Mouse (Mus musculus): Measurements from ENCODE around the gene Kcnd2. TPM values are rescaled to one million over a fixed set of nuclear protein-coding genes. Genes with fewer than 3 reads are reported as not detected.
"Not testable (repeated sequence)": the region's sequence is repeated elsewhere in the genome, so short reads cannot be mapped to it uniquely, and the experiment has no call there.

The Kcnd2 gene
- total RNA-seq (2021): under 1 TPM; 0.19 to 0.20 TPM
- long read RNA-seq, experiment 1: 0 reads
- long read RNA-seq, experiment 2, partial matches to known transcripts: 1 of 1 reads
- long read RNA-seq, experiment 2, other reads (novel, unspliced or antisense): 0 of 1 reads

DNA sequence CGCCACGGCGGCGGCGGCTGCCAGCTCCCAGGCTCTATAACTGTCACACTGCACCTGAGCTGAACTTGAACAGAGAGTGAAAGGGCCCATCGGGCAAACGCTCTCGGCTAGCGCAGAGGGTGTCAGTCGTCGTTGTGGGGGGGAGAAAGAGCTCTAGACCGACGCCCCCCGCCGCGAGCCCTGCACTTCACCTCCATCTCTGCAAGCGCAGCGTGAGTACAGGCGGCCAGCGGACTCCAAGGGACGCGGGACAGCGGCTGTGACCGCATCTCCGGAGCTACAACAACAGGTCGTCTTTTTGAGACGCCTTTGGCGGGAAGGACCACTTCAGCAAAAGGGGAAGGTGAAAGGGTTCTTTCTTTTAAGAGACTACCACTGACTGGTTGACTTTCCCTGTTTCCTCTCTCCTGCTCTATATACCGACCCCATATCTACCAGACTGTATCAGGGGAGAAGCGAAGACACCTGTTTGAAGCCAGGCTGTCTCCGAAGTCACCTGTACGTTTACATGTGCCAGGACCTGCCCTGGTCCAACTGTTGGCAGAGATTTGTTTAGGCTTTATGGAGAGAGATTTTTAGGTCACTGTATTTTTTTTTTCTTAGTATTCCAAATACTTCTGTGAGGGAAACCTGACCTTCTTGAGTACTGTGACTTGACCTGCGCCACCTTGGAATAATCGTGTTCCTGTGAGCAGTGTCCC lies at the start of gene Kcnd2:
Gene Kcnd2, plus strand, starts transcription at position 13 of the 701 bp plus-strand sequence.
- DNase-seq: peak; percentile 5

DNA sequence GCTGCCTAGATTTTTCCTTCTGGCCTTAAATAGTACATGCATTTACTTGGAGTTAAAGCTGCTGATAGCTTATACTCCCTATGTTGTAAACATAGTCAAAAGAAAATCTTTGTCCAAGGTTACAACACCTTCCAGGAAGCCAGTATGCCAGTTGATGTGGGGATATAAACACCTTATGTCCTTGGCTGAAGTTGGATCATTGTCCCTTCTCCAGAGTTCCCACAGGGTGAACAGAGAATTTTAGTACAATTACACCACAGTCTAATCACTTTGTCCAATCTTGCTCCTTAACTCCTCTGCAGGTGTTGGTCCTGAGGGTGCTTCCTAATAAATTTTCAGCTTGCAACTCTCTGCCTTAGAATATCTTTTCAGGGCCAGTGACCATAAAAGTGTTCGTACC lies 48.7 kb upstream of the Kcnd2 start:
- DNase-seq: no peak

DNA sequence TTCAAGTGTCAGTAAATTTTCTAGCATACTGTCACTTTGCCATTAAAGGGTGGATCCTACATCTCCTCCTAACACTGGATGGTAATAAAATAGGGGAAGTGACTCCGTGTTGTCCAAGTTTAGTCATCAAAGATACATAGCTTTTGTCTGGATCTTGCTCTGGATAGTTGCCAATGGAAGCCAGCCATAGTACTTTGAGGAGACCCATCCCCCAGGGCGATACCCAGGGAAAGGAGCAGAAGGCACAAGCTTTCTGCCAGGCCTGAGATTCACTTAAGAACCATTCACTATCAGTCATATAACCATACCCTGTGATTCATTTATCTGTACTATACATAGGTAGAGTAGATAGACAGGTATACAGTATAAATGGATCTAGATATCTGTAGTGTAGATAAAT lies 20.0 kb upstream of the Kcnd2 start:
- no peak for DNase-seq

GRCm38 (mm10) chr6:21213865-21214672 lies 1.2 kb upstream of the Kcnd2 start:
- DNase-seq: peak; percentile 31

- DNase-seq: peak; percentile 15
These were observed 421 bp upstream of the Kcnd2 start for GRCm38 (mm10) chr6:21214673-21215490.

DNA sequence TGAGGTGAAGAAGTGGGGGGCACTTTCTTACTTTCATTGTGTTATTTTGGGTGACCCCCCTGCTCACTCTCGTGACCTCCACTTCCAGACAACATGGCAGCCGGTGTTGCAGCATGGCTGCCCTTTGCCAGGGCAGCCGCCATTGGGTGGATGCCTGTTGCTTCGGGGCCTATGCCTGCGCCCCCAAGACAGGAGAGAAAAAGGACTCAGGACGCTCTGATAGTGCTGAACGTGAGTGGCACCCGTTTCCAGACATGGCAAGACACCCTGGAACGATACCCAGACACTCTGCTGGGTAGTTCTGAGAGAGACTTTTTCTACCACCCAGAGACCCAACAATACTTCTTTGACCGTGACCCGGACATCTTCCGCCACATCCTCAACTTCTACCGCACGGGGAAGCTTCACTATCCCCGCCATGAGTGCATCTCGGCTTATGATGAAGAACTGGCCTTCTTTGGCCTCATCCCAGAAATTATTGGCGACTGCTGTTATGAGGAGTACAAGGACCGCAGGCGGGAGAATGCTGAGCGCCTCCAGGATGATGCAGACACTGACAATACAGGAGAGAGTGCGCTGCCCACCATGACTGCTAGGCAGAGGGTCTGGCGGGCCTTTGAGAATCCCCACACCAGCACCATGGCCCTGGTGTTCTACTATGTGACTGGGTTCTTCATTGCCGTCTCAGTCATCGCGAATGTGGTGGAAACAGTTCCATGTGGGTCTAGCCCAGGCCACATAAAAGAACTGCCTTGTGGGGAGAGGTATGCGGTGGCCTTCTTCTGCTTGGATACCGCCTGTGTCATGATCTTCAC lies 1.1 kb downstream of the Kcnd2 start:
- DNase-seq: no peak

DNA sequence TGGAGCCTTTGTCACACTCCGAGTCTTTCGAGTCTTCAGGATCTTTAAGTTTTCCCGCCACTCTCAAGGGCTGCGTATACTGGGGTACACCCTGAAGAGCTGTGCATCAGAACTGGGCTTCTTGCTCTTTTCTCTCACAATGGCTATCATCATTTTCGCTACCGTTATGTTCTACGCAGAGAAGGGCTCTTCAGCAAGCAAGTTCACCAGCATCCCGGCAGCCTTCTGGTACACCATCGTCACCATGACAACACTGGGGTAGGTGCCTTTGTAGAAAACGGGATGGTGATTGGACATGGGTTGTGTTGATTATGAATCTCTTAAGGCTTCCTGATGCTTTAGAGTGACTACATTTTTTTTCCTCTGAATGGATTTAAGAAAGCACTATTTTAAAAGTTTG lies 1.9 kb downstream of the Kcnd2 start:
- no peak for DNase-seq

GRCm38 (mm10) chr6:21226124-21226523 lies 10.8 kb downstream of the Kcnd2 start:
- no peak for DNase-seq

- no peak for DNase-seq
These were observed 43.7 kb downstream of the Kcnd2 start for GRCm38 (mm10) chr6:21259031-21259430.

DNA sequence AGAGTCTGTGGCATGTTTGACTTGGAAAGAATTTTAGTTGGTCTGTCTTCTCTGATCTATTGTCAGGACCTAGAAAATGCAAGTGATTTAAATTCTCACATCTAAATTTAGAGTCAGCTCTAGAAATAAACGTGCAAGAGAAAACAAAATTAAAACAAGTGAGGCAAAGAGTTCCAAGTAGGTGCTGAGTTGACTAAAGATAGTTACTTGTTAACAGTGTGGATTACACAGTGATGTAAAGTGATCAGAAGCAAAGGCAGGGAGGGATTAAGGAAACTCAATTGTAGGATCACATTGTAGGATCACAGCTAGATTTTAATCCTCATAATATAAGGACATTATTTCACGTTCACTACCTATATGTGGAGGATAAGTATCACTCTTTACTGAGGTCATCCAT lies 52.6 kb downstream of the Kcnd2 start:
- no peak for DNase-seq

- DNase-seq: no peak
These were observed 62.1 kb downstream of the Kcnd2 start for GRCm38 (mm10) chr6:21277343-21277933.

DNA sequence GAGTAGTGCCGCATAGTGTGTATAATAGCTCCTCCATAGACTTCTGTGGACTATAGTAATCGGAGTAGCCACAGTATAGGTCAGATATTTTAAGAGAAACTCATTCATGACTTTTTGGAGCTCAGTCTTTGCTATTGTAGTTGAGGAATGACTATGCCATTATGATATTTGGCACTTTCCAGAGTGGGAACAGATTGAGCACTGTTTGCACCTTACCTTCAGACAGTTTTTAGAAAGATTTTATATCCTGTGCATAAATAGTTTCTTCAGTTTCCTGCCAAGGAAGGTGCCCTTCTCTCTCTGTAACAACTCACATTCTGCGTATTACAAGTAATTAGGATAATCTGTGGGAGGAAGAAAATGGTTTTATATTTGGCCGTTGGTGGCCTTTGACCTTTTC lies 89.6 kb downstream of the Kcnd2 start:
- DNase-seq: no peak

DNA sequence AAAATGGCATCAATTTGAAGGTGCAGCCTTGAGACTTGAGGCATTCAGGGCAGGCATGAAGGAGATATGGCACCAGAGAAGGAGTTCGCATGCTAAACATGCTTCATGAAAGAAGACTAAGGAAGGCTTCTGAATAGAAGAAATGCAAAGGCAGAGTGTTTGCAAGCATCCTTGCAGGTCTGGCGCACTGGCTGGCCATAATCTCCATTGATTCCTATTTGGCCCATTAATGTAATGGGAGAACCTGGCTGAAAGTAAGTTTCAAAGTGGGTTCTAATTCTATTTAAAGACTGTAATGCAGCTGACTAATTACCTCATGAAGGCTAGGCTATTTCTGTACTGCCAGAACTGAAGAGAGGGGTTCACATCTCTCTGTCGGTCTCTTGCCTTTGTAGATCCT lies 94.9 kb downstream of the Kcnd2 start:
- DNase-seq: no peak

GRCm38 (mm10) chr6:21321407-21321806 lies 106.1 kb downstream of the Kcnd2 start:
- DNase-seq: no peak

DNA sequence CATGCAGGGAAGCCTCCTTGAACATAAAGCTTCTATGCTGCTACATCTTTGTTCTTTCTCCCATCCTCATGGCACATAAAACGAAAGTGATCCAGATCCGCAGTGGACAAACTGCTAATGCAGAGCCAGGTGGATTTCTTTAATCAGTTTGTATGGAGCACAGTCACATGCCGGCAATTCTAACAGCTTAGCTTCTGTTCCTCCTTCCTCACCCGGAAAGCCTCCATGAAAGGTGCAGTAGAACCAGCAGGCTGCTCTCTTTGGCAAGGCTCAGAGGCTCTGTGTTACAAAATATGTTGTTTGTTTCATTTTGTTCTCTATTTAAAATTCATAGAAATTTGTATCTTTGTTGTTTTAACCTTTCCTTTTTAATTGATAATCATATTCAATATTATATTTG lies 106.9 kb downstream of the Kcnd2 start:
- DNase-seq: no peak

DNA sequence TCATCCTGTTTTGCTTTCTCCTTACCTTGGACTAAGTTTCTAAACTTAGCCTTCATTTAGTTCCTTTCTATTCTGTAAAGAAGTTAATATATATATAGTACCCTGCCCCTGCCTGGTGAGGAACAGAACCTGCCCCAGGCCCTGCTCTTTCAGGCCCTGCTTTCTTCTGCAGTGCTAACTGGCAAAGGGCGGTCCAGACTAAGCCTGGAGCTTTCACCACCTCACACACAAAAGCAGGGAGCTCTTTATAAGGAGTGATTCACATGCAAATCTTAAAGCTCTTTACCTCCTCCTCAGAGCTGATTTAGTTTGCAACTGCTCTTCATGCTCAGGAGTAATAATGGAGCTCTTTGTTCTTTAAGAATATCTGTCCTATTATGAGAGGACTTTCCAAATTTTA lies 109.9 kb downstream of the Kcnd2 start:
- no peak for DNase-seq

- no peak for DNase-seq
These were observed 111.9 kb downstream of the Kcnd2 start for GRCm38 (mm10) chr6:21327081-21327737.

DNA sequence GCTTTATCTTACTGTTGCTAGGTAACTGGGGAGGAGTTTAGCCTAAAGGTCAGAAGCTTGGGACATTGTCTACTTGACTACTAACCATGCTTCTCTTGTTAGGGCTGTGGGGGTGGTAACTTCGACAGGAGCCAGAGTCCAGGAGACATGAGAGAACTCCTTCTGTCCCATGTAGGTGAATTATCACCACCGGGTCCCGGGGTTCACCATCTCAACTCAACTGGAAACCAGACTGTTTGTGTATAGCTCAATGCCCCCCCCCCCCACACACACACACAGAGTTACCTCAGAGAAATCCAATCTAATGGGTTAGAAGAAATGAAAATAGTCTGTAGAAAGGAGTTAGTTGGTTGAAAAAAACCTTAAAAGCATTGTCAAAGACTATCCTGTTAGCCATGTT lies 170.0 kb downstream of the Kcnd2 start:
- DNase-seq: not testable (repeated sequence)

DNA sequence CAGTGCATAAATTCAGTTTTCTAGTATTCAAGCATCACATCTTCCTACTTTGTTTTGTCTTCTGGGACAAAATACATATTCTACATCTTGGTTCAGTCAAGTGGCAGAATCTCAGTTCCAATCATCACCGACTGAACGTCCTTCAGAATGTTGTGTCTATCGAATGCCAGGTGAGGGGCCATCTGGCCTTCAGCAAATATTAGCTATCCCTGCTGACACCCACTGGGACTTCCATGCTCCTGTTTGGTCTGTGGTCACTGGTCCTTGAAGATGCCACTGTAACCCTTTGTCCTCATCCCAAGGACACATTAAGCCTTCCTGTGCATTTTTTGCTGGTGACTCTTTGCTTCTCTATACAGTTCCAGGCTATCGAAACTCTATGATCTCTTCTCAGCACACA lies 176.5 kb downstream of the Kcnd2 start:
- no peak for DNase-seq

- DNase-seq: no peak
These were observed 198.4 kb downstream of the Kcnd2 start for GRCm38 (mm10) chr6:21413656-21414055.

DNA sequence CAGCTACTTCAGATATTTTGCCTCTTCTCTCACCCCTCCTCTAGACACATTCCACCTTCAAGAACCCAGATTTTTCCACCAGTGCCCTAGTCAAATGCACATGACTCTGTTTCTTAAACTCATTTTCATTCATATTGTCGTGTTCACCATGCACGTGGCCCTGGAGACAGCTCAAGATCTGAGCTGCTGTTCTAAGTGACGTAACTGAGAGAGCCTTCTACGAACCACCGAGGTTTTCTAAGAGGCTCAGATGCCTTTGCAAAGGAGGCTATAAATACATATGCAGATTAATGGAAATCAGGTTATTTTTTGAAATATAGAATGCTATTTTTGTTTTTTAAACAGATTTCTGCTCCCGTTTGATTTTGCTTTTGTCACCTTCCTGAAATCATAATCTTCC lies 202.9 kb downstream of the Kcnd2 start:
- no peak for DNase-seq

Data from gastrocnemius, postnatal 10 days (tissue).